Mouse (Mus musculus): ENCODE measurements around the gene Ttyh1.
A peak's percentile ranks its signal among the peaks of the same experiment; 100 is the strongest.

The Ttyh1 gene

DNA sequence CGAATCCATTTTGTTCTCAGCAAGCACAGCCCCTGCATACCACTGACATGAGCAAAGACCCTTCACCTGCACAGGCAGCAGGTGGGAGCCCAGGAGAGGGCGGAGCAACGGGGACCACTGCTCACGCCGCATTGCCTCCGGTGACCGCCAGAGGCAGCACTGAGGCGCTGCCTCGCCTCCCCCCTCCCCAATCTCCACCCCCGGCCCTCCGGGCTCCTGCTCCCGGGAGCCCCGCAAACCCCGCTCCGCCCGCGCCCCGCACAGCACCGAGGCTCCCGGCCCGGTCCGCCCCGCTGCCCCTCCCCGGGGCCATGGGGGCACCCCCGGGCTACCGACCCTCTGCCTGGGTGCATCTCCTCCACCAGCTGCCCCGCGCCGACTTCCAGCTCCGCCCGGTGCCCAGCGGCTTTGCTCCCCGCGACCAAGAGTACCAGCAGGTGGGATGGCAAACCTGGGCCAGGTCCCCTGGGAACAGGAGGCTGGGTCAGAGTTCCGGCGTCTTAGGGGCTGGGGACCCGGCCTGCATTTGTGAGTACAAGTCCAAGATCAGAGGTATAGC lies at the start of gene Ttyh1:
Gene Ttyh1, plus strand, starts transcription at position 65 of the 559 bp plus-strand sequence.
- DNase-seq (ENCODE audit: low spot score) = peak; percentile 81

GRCm38 (mm10) chr7:4071066-4071465 lies 48.1 kb upstream of the Ttyh1 start:
- no peak for DNase-seq (ENCODE audit: low spot score)

- no peak for DNase-seq (ENCODE audit: low spot score)
Measured at GRCm38 (mm10) chr7:4073144-4073543, 46.1 kb upstream of the Ttyh1 start.

DNA sequence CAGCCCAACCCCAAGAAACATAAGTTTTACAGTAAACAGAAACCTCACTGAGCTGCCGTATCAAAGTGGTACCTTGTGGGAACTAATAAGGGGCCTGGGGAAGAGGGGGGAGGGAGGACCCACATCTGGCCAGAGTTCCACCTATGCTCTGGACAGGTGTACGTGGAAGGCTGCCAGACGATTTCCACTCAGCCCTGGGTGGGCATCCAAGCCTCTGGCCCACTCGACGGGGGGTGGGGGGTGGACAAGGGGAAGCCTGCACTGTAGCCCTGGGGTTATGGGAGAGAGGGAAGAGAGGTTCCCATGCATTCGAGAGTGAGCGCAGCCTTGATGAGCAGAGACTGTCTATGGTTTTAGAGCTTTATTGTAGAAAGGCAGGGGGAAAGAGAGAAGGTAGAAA lies 39.7 kb upstream of the Ttyh1 start:
- peak; percentile 44 for DNase-seq (ENCODE audit: low spot score)

DNA sequence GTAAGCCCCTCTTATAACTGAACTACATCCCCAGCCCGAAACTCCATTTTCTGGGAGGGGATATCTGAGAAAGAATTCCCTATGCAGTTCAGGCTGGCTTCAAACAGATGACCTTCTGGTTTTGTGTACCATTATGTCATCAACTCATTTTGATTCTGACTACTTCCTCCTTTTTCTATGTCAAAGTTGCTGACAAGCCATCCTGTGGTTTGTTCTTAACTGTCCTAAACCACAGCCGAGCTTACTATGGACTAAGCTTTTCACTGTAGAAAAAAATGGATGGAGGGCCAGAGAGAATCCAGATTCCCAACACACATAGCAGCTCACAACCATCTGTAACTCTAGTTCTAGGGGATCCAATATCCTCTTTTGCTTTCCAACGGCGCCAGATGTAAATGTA lies 38.7 kb upstream of the Ttyh1 start:
- DNase-seq (ENCODE audit: low spot score) = no peak

DNA sequence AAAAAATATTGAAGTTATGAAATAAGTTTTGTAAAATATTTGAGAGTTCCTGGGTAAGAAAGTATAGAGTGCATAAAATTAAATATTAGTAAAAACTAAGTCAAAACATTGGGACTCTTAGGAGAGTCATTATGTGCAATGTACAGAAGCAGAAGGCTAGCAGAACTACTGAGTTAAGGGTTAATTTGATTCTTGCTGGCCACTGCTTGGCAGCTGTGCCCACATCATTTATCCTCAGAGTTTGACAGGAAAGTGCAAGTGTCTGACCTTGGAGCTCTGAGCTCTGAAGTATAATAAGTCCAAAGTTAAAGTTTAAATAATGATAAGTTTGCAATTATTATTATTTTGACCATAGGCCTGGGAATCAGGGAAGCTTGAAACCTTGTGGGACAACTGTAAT lies 37.5 kb upstream of the Ttyh1 start:
- no peak for DNase-seq (ENCODE audit: low spot score)

GRCm38 (mm10) chr7:4082804-4083203 lies 36.4 kb upstream of the Ttyh1 start:
- DNase-seq (ENCODE audit: low spot score) = no peak

DNA sequence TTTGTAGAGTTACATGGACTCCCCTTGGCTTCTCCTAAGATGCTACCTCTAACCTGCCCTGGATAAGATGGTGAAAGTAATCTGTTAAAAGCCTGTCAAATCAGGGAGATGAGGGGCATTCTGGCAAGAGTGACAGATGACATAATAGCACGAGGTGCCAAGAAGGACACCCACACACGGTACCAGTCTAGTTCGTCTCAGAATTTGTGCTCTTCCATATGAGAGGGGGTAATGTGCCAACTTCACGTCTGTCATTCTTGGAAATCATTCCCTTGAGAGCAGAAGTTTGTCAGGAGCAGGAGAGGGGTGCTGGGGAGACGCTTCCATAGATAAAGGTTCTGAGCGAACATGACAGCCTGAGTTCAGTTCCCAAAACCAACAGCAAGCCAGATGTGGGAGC lies 35.0 kb upstream of the Ttyh1 start:
- no peak for DNase-seq (ENCODE audit: low spot score)

DNA sequence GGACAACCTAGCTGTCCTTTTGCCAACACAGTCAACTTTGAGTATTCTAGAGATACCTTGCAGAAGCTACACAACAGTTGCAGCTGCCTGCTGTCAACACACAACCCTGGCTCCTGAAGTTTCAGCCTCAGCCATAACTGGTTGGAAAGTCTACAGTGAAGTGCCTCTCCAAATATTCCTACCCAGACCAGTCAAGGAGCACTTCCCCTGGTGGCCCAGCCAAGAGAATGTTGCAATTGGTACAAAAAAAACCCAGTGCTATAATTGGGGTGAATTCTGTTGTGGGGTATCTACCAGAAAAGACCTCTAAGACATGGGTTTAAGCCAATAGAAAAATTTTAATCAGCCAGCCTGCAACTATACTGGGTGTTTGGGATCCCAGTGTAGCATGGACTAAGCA lies 33.6 kb upstream of the Ttyh1 start:
- DNase-seq (ENCODE audit: low spot score) = no peak

DNA sequence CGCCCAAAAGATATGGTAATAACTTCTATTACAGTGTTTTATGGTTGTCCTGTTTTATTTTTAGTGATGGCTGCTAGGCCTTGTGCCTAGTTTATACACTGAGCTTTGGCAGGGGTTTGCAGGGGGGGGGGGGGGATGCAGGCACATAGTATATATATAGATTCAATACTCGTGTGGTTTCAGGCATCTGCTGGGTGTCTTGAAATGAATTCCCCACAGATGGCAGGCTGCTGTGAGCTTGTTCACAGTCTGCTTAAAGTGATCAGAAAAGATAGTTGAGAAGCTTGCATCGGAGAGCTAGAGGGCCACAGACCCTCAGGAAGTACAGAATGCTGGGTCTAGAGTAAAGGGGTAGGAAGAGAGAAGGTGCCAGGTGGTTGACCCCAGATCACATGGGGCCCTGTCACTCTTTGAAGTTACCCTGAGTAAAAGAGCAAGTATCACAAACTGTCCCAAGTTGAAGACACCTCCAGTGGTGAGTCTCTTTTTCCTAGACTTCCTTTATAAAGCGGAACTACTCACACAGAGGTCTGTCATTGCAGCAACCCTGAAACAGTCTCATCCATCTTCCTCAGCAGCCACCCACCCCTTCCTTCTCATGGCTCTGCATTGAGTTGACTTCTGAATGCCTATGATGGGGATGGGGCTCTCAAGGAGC lies 31.8 kb upstream of the Ttyh1 start:
- no peak for DNase-seq (ENCODE audit: low spot score)

DNA sequence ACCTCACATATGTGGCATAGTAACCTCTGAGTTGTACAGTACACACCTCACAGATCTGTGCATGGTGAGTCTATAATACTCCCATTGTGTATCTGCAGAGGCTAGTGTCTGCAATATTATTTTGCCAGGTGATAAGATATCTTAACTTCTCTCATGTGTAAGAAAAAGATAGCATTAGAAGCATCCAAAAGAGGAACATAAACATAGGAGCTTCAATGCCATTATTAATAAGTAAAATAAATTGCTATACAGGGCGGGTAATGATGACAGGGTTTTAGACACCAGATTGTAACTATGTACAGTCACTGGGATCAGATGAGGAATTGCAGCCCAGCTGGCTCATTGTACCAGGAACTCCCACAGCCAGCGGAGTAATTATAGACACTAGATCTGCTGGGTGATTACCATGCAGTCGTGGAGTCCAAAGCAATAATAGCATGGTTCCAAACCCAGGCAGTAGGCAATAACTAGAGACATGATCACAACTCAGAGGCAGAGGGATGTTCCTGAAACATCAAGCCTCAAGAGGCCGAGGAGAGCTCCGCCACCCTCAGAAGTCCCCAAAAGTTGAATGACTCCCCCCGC lies 31.2 kb upstream of the Ttyh1 start:
- no peak for DNase-seq (ENCODE audit: low spot score)

DNA sequence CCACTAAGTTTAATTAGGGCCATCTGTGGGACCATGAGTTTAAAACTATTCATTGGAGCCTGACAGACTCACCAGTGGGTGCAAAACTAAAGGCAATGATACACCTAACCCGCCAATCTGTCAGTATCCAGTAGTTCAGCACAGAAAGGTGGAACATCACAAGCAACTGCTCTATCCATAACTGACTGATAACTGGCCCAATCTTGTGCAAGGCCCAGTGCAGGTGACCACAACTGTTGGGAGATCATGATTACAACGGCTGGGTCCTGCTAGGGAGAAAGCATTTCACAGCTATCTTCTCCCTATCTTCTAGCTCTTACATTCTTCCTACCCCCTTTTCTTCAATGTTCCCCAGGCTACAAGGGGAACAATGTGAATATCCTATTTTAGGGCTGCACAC lies 30.5 kb upstream of the Ttyh1 start:
- DNase-seq (ENCODE audit: low spot score) = no peak

- no peak for DNase-seq (ENCODE audit: low spot score)
Measured at GRCm38 (mm10) chr7:4091170-4091569, 28.0 kb upstream of the Ttyh1 start.

DNA sequence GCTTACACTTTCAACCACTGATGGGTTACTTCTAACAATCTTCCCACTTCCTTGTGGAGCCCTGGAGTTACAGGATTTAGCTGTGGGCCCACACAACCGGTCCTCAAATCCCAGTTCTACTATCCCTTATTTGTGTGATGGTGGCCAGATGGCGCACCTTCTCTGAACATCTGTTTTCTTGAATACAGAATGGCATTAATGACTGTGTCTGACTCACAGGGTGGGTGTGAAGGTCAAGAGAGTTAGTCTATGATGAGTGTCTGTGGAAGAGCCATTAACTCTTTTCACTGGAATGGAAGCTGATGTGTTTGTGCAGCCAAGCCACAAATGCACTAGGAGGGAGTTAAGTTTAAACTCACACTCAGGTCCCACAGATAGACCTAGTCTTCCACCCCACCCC lies 20.9 kb upstream of the Ttyh1 start:
- DNase-seq (ENCODE audit: low spot score) = no peak

DNA sequence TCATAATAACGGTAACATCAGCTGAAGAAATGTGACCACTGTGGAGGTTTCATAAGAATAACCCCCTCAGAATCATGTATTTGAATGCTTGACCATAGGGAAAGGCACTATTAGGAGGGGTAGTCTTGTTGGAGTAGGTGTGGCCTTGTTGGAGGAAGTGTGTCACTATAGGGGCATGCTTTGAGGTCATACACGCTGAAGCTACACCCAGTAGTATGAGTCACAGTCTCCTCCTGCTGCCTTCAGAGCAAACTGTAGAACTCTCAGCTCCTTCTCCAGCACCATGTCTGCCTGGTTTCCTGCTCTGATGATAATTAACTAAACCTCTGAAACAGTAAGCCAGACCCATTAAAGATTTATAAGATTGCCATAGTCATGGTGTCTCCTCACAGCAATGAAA lies 20.4 kb upstream of the Ttyh1 start:
- no peak for DNase-seq (ENCODE audit: low spot score)

GRCm38 (mm10) chr7:4101144-4101543 lies 18.1 kb upstream of the Ttyh1 start:
- DNase-seq (ENCODE audit: low spot score) = no peak

DNA sequence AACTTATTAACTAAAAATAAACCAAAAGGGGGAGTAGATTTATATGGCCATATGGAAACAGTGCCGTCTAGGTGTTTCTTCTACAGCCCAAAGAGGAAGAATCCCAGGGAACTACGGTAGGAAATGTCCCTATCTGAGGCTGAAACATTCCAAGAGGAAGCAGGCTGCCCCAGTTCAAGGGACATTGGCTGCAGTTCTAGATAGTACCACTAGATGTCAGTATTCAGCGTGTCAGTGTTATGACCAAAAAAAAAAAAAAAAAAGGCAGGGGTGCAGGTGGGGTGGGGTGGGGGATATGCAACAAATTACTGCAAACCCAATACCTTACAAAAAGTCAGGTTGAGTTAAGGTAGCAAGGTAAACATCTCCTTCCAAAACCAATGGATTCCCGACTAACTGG lies 15.8 kb upstream of the Ttyh1 start:
- no peak for DNase-seq (ENCODE audit: low spot score)

DNA sequence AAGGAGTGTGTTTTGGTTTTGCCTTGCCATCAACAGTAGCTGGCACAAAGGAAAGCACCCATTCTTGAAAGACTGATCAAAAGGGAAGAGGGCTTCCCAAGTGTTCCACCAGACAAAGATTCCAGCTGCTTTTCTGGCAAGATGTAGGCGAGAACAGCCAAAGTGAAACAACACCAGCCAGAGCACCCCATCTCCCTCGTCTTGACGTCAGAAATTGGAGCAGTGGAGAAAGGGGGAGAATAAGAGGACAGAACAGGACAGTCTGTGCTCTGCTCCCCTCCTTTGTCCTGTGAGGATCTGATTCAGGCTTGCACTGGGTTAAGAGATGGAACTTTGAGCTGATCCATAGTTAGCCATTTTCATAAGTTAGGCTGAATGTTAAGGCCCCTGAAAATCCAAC lies 7.4 kb upstream of the Ttyh1 start:
- no peak for DNase-seq (ENCODE audit: low spot score)

DNA sequence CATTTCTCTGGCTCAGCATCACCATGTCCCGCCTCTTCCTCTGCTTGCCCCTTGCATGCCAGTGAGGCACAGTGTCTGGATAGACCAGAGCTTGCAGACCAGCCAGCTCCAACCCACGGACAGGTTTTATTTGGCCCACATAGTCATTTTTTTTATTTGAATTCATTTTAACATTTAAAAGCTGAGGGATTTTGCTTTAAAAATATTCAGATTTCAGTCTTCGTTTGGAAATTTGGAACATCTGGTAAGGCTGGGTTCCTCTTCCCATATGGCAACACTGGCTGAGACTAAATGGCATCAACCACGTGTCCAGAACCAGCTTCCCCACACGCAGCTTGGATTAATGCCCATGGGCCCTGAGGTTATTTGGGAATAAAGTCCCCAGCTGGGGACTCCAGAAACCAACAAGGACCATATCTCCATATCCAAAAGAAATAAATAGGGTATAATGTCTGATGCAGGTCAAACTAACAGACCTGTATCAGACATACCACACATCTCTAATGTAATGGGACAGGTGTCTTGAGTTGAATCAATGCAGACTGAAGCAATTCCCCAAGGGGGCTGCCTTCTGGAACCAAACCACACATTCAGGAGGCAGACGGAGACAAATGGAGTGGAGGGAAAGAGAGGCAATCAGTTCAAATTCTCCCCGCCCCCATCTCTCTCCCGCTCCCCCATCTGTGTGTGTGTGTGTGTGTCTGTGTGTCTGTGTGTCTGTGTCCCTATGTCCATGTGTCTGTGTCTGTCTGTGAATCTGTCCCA lies 2.0 kb upstream of the Ttyh1 start:
- DNase-seq (ENCODE audit: low spot score) = no peak

- DNase-seq (ENCODE audit: low spot score) = no peak
Measured at GRCm38 (mm10) chr7:4119976-4120921, 1.0 kb downstream of the Ttyh1 start.

- DNase-seq (ENCODE audit: low spot score) = no peak
Measured at GRCm38 (mm10) chr7:4122076-4122768, 3.0 kb downstream of the Ttyh1 start.

All from testis, postnatal 10 days (tissue).